In genomic region chr4:148229646-148230045, GRCm38 (mm10) we compare ENCODE assay signal across 8 mouse cellular contexts. TPM values are rescaled to one million over a fixed set of nuclear protein-coding genes. Genes with fewer than 3 reads are reported as not detected.
DNase-seq lines count a peak whose midpoint lies in the region.

No protein-coding gene starts in this region.

- DNase-seq in right cerebral cortex, postnatal 4 days = peak; percentile 39
- no peak for DNase-seq in right cerebral cortex, adult 2 months (ENCODE audit: low spot score in 2 of 2)
- peak; percentile 25 to 41 for DNase-seq in adrenal gland, postnatal 4 days (ENCODE audit: low spot score in 2 of 2)
- DNase-seq in induced T-regulatory cell, adult 2 months (ENCODE audit: low read depth) = peak; percentile 25
- peak; percentile 19 to 36 for DNase-seq in lung, adult 18-20 months
- peak; percentile 87 for DNase-seq in testis, postnatal 10 days (ENCODE audit: low spot score)
- DNase-seq in T-cell, adult 2 months (ENCODE audit: low spot score) = no peak
- DNase-seq in left cerebral cortex, adult 9 months (ENCODE audit: low spot score in 2 of 2) = no peak

RNA-seq across cellular contexts. Expression of gene Disp3, which starts 58.1 kb away (rescaled TPM):
- total RNA-seq in adrenal gland, postnatal 4 days (2021) = 1 to 10 TPM in 1 of 2 experiments, under 1 TPM in 1; 0.95 to 1.2 TPM

Comparison
In these comparisons a context has a peak if more than half of its experiments do, and no peak if none do; other contexts are left out.
1. DNase-seq: peak in right cerebral cortex, postnatal 4 days (single experiment), adrenal gland, postnatal 4 days (2 of 2), induced T-regulatory cell, adult 2 months (single experiment), lung, adult 18-20 months (2 of 2) and testis, postnatal 10 days (single experiment); none in right cerebral cortex, adult 2 months (0 of 2), T-cell, adult 2 months (single experiment) and left cerebral cortex, adult 9 months (0 of 2).